Mouse (Mus musculus) cortical plate, adult 2 months (tissue): ENCODE results near the gene Aebp2.

Experiments used
- CTCF ChIP-seq: fragments of 200-500 bp; IDR thresholded peaks from 2 replicates; pipeline ENCODE4 v1.5.1; 2011; ENCODE audit warnings: mild to moderate bottlenecking, control low read depth, low read length; ENCODE audit not compliant: insufficient read depth; ENCODE audit errors: extremely low read depth
- POLR2A ChIP-seq: fragments of 200-500 bp; IDR thresholded peaks from 2 replicates; pipeline ENCODE4 v1.6.1; 2011; ENCODE audit warnings: mild to moderate bottlenecking, low read length, control low read depth; ENCODE audit not compliant: insufficient read depth; ENCODE audit errors: extremely low read depth

DNA sequence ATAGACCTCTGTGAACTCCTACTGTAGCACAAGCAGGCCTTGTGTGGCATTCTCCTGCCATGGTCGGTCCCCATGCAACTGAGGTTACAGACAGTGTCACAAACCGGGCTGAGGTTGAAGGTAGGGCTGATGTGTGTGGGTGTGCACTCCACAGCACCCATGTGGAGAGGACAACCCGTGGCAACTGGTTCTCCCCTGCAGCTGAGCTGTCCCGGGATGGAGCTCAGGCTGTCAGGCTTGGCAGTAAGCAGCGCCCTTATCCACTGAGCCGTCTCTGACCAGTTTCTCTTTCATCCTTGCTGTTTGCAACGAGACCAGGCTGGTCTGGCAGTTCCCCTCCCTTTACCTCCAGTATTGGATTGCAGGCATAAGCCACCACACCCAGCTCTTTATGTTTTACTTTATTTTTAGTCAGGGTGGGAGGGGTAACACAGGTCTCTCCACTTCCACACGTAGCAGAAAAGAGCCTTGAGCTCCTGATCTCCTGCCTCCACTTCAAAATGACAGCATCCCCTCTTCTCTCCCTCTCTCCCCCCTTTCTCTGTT lies 35.7 kb upstream of the Aebp2 start:
- TF ChIP-seq POLR2A: no peak
- no peak for TF ChIP-seq CTCF
